Mouse (Mus musculus) yolk sac, embryonic 10.5 days (tissue): ENCODE measurements around the gene Glp1r.

ENCODE experiments used
- DNase-seq: peaks from one replicate; pipeline ENCODE4 v3.0.0-alpha.2; 2017; ENCODE audit warnings: low spot score

Glp1r gene

GRCm38 (mm10) chr17:30901627-30902026, at the start of gene Glp1r:
TSS of gene Glp1r (plus strand) at chr17:30901817.
- DNase-seq, result peak; percentile 49

GRCm38 (mm10) chr17:30852345-30852744, 49.3 kb upstream of the Glp1r start:
- DNase-seq, result no peak

- no peak for DNase-seq
These were observed 44.3 kb upstream of the Glp1r start for GRCm38 (mm10) chr17:30857347-30857746.

GRCm38 (mm10) chr17:30858586-30859259, 42.9 kb upstream of the Glp1r start:
- no peak for DNase-seq

GRCm38 (mm10) chr17:30859989-30860585, 41.5 kb upstream of the Glp1r start:
- no peak for DNase-seq

GRCm38 (mm10) chr17:30860606-30861005, 41.0 kb upstream of the Glp1r start:
- no peak for DNase-seq

GRCm38 (mm10) chr17:30866281-30866680, 35.3 kb upstream of the Glp1r start:
- DNase-seq, result no peak

GRCm38 (mm10) chr17:30866966-30867365, 34.7 kb upstream of the Glp1r start:
- DNase-seq, result no peak

GRCm38 (mm10) chr17:30871040-30871439, 30.6 kb upstream of the Glp1r start:
- no peak for DNase-seq

GRCm38 (mm10) chr17:30874276-30874675, 27.3 kb upstream of the Glp1r start:
- DNase-seq, result no peak

GRCm38 (mm10) chr17:30877456-30877855, 24.2 kb upstream of the Glp1r start:
- DNase-seq, result peak; percentile 32

GRCm38 (mm10) chr17:30878626-30879025, 23.0 kb upstream of the Glp1r start:
- no peak for DNase-seq

- no peak for DNase-seq
These were observed 21.2 kb upstream of the Glp1r start for GRCm38 (mm10) chr17:30880391-30880790.

GRCm38 (mm10) chr17:30881001-30881400, 20.6 kb upstream of the Glp1r start:
- DNase-seq, result no peak

- no peak for DNase-seq
These were observed 19.4 kb upstream of the Glp1r start for GRCm38 (mm10) chr17:30882206-30882605.

- no peak for DNase-seq
These were observed 18.1 kb upstream of the Glp1r start for GRCm38 (mm10) chr17:30883534-30883933.

GRCm38 (mm10) chr17:30892086-30892485, 9.5 kb upstream of the Glp1r start:
- DNase-seq, result no peak

- no peak for DNase-seq
These were observed 8.9 kb upstream of the Glp1r start for GRCm38 (mm10) chr17:30892730-30893129.

GRCm38 (mm10) chr17:30897075-30897474, 4.5 kb upstream of the Glp1r start:
- no peak for DNase-seq

- DNase-seq, result peak; percentile 83
These were observed 2.5 kb downstream of the Glp1r start for GRCm38 (mm10) chr17:30904096-30904495.

- no peak for DNase-seq
These were observed 6.0 kb downstream of the Glp1r start for GRCm38 (mm10) chr17:30907577-30907976.

- no peak for DNase-seq
These were observed 9.5 kb downstream of the Glp1r start for GRCm38 (mm10) chr17:30910866-30911731.

GRCm38 (mm10) chr17:30911732-30912088, 10.1 kb downstream of the Glp1r start:
- no peak for DNase-seq
